ENCODE assay signal across 9 mouse cellular contexts in genomic region chr4:128737825-128738610, GRCm38 (mm10). TPM values are rescaled to one million over a fixed set of nuclear protein-coding genes. Genes with fewer than 3 reads are reported as not detected.
DNase-seq lines count a peak whose midpoint lies in the region; ATAC-seq and TF ChIP-seq lines count a peak whose summit lies in the region.
"Had no signal": no experiment of that assay in that cellular context is flagged by ENCODE, and none has a peak within 500 bp of the region (broad histone marks: within the 10 kb centered on the region; RNA-seq: fewer than 3 reads in every experiment).

No protein-coding gene starts in this region.

- TF ChIP-seq CTCF in cerebellum, adult 2 months (IDR thresholded peaks at IDR 0.05; ENCODE audit: borderline replicate concordance, insufficient read depth, low read depth, low read length), result no peak
- TF ChIP-seq CTCF in lung, adult 2 months (IDR thresholded peaks at IDR 0.05; ENCODE audit: insufficient read depth, low read length), result no peak
- no peak for TF ChIP-seq CTCF in intestine, postnatal 0 days (IDR thresholded peaks at IDR 0.05; ENCODE audit: low read depth)
- no peak for TF ChIP-seq CTCF in liver, postnatal 0 days (IDR thresholded peaks at IDR 0.05; ENCODE audit: low read depth)

- DNase-seq in cerebellum, adult 2 months, result peak in 1 of 2 experiments; percentile 48
- DNase-seq in cerebellum, adult 11 months, result no peak
- DNase-seq in lung, adult 2 months, result no peak
- no peak for DNase-seq in liver, postnatal 0 days
- no peak for DNase-seq in right cerebral cortex, postnatal 14 days
- DNase-seq: lung, postnatal 4 days had no signal

- H3K4me3 ChIP-seq in cerebellum, adult 2 months (replicated peaks; ENCODE audit: insufficient read depth, low read depth, low read length), result no peak overlapping the region
- H3K4me3 ChIP-seq in lung, embryonic 16.5 days (ENCODE audit: low read length), result no peak overlapping the region
- H3K4me3 ChIP-seq in lung, adult 2 months (replicated peaks; ENCODE audit: extremely low read depth, low read depth, low read length), result no peak overlapping the region
- no peak overlapping the region for H3K4me3 ChIP-seq in intestine, postnatal 0 days (ENCODE audit: low read depth, low read length)
- no peak overlapping the region for H3K4me3 ChIP-seq in stomach, embryonic 15.5 days (replicated peaks)
- H3K4me3 ChIP-seq in liver, postnatal 0 days (ENCODE audit: low read depth, low read length), result no peak overlapping the region

- peak; percentile 5; the same call in 1 of the 2 replicates for TF ChIP-seq POLR2A in cerebellum, adult 2 months (IDR thresholded peaks at IDR 0.05; ENCODE audit: borderline replicate concordance, insufficient read depth, low read length)
- no peak for TF ChIP-seq POLR2A in lung, adult 2 months (IDR thresholded peaks at IDR 0.05; ENCODE audit: borderline replicate concordance, extremely low read depth, low read depth, low read length)

- ATAC-seq in lung, embryonic 16.5 days (ENCODE audit: low read depth), result peak; percentile 18; the same call in 1 of the 2 replicates
- no peak for ATAC-seq in intestine, postnatal 0 days
- peak; percentile 59 for ATAC-seq in stomach, embryonic 15.5 days (ENCODE audit: insufficient read depth, low FRiP score, low read depth)
- ATAC-seq in liver, postnatal 0 days, result no peak

- no peaks in the 10 kb centered on the region for H3K9me3 ChIP-seq in lung, embryonic 16.5 days (ENCODE audit: control insufficient read depth, low read length)
- H3K9me3 ChIP-seq in intestine, postnatal 0 days (ENCODE audit: control insufficient read depth), result no peaks in the 10 kb centered on the region
- no peaks in the 10 kb centered on the region for H3K9me3 ChIP-seq in stomach, embryonic 15.5 days
- H3K9me3 ChIP-seq in liver, postnatal 0 days (ENCODE audit: low read length), result no peaks in the 10 kb centered on the region

- peak overlapping the region; percentile 51; the same call in 1 of the 2 replicates for H3K27ac ChIP-seq in cerebellum, adult 2 months (ENCODE audit: insufficient read depth, low read length)
- peak overlapping the region; percentile 95 for H3K27ac ChIP-seq in lung, embryonic 16.5 days (ENCODE audit: low read length)
- peak overlapping the region; percentile 35; the same call in 1 of the 2 replicates for H3K27ac ChIP-seq in intestine, postnatal 0 days (ENCODE audit: low read depth, low read length)
- peak overlapping the region; percentile 85 for H3K27ac ChIP-seq in stomach, embryonic 15.5 days
- H3K27ac ChIP-seq in liver, postnatal 0 days (ENCODE audit: low read depth), result no peak overlapping the region

- H3K4me2 ChIP-seq in lung, embryonic 16.5 days (ENCODE audit: low read depth, low read length), result peak overlapping the region; percentile 23; the same call in 1 of the 2 replicates
- H3K4me2 ChIP-seq in intestine, postnatal 0 days (replicated peaks; ENCODE audit: low read depth), result no peak overlapping the region
- no peak overlapping the region for H3K4me2 ChIP-seq in stomach, embryonic 15.5 days
- no peak overlapping the region for H3K4me2 ChIP-seq in liver, postnatal 0 days (ENCODE audit: low read depth, low read length)

- 16% methylated on average over 14 of the region's 14 CpGs for WGBS in cerebellum, adult 2 months
- WGBS in lung, embryonic 16.5 days, result 54% methylated on average over 14 of the region's 14 CpGs
- 59% methylated on average over 14 of the region's 14 CpGs for WGBS in lung, adult 2 months
- 52% methylated on average over 14 of the region's 14 CpGs for WGBS in intestine, postnatal 0 days
- 48% methylated on average over 14 of the region's 14 CpGs for WGBS in stomach, embryonic 15.5 days
- 79% methylated on average over 14 of the region's 14 CpGs for WGBS in liver, postnatal 0 days (ENCODE audit: insufficient replicate concordance)

- 0 out of 2 replicates have a peak, but pooled peaks cover 3% of the 10 kb centered on the region for H3K36me3 ChIP-seq in lung, embryonic 16.5 days (ENCODE audit: control insufficient read depth, insufficient read depth, low read length)
- H3K36me3 ChIP-seq in intestine, postnatal 0 days (ENCODE audit: control insufficient read depth, insufficient read depth), result peaks cover 7% of the 10 kb centered on the region; the same call in 1 of the 2 replicates
- H3K36me3 ChIP-seq in stomach, embryonic 15.5 days, result no peaks in the 10 kb centered on the region
- no peaks in the 10 kb centered on the region; the same call in none of the 2 replicates for H3K36me3 ChIP-seq in liver, postnatal 0 days (replicated peaks; ENCODE audit: insufficient read depth, low read length)

- no peaks in the 10 kb centered on the region for H3K27me3 ChIP-seq in cerebellum, adult 2 months (ENCODE audit: control insufficient read depth, insufficient read depth, low read length)
- H3K27me3 ChIP-seq in lung, embryonic 16.5 days (ENCODE audit: control insufficient read depth, insufficient read depth, low read depth, low read length), result no peaks in the 10 kb centered on the region
- H3K27me3 ChIP-seq in intestine, postnatal 0 days (replicated peaks; ENCODE audit: control insufficient read depth, insufficient read depth, low read length), result no peaks in the 10 kb centered on the region
- H3K27me3 ChIP-seq in stomach, embryonic 15.5 days (replicated peaks), result no peaks in the 10 kb centered on the region
- H3K27me3 ChIP-seq in liver, postnatal 0 days (ENCODE audit: insufficient read depth, low read length), result no peaks in the 10 kb centered on the region

- peaks cover 60% of the 10 kb centered on the region for H3K4me1 ChIP-seq in cerebellum, adult 2 months (ENCODE audit: control insufficient read depth, insufficient read depth, low read length)
- peaks cover 61% of the 10 kb centered on the region for H3K4me1 ChIP-seq in lung, embryonic 16.5 days (replicated peaks; ENCODE audit: control insufficient read depth, insufficient read depth, low read length)
- peaks cover 48% of the 10 kb centered on the region for H3K4me1 ChIP-seq in lung, adult 2 months (ENCODE audit: control insufficient read depth, insufficient read depth, low read length)
- peaks cover 20% of the 10 kb centered on the region; the same call in 1 of the 2 replicates for H3K4me1 ChIP-seq in intestine, postnatal 0 days (replicated peaks; ENCODE audit: control insufficient read depth, insufficient read depth, low read length)
- H3K4me1 ChIP-seq in stomach, embryonic 15.5 days, result peaks cover 64% of the 10 kb centered on the region
- peaks cover 32% of the 10 kb centered on the region for H3K4me1 ChIP-seq in liver, postnatal 0 days (ENCODE audit: insufficient read depth)

- no peak for TF ChIP-seq EP300 in liver, postnatal 0 days (IDR thresholded peaks at IDR 0.05; ENCODE audit: low read depth)

- no peak overlapping the region for H3K9ac ChIP-seq in lung, embryonic 16.5 days (ENCODE audit: low read length)
- no peak overlapping the region for H3K9ac ChIP-seq in intestine, postnatal 0 days (ENCODE audit: low read depth, low read length)
- H3K9ac ChIP-seq in stomach, embryonic 15.5 days, result no peak overlapping the region
- H3K9ac ChIP-seq in liver, postnatal 0 days (replicated peaks), result no peak overlapping the region

RNA-seq across cellular contexts. Expression of gene A3galt2, which starts 17.1 kb away (rescaled TPM):
- polyA plus RNA-seq in cerebellum, adult 2 months (2012; rRNA removed), result 1.9 and 2.4 TPM in 2 replicates
- polyA plus RNA-seq in lung, embryonic 16.5 days (2015; fragmentation: Nextera tagmentation; extraction: Ambion mirVana), result 0.16 and 0.30 TPM in 2 replicates
- polyA plus RNA-seq in lung, adult 2 months (2012; rRNA removed), result 0.34 and 0.58 TPM in 2 replicates
- polyA plus RNA-seq in intestine, postnatal 0 days (2015; fragmentation: Nextera tagmentation; extraction: Ambion mirVana), result not detected in 2 replicates
- 0.09 and 0.14 TPM in 2 replicates for polyA plus RNA-seq in stomach, embryonic 15.5 days (2015; fragmentation: Nextera tagmentation; extraction: Ambion mirVana)
- polyA plus RNA-seq in liver, postnatal 0 days (2015; fragmentation: Nextera tagmentation; extraction: Ambion mirVana), result not detected in 2 replicates

Comparison
In these comparisons a context has a peak if more than half of its experiments do, and no peak if none do; other contexts are left out.
1. ATAC-seq: peak in lung, embryonic 16.5 days (single experiment) and stomach, embryonic 15.5 days (single experiment); none in intestine, postnatal 0 days (single experiment) and liver, postnatal 0 days (single experiment).